Mouse (Mus musculus): ENCODE measurements around the gene Rnf2. TPM values are rescaled to one million over a fixed set of nuclear protein-coding genes. Genes with fewer than 3 reads are reported as not detected.

Gene Rnf2
- polyA plus RNA-seq, 1 experiment = 10.2 TPM

DNA sequence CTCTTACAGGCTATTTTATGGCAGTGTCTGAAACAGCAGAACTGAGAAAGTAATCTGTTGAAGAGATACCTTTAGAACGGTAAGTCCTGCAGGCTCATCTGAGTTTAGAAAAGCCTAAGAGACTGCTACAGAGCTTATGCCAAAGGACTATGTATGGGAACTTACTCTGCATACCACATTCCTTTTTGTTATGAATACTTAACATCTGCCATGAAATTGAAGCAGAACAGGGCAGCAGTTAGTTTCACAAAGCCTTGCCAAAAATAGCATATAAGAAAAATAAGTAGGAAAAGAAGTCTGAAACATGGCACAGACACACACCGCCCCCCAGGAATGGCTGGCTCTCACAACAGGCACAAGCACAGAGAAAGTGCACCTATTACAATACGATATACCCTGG lies 90.9 kb downstream of the Rnf2 start:
- TF ChIP-seq GATA1 (IDR thresholded peaks at IDR 0.05; ENCODE audit: borderline replicate concordance, low read length) (no peak), FLI1 (IDR thresholded peaks at IDR 0.05; ENCODE audit: low read length) (no peak)
- no peak overlapping the region for H3K4me3 ChIP-seq (replicated peaks)

More for the DNA sequence above, 90.9 kb downstream of the Rnf2 start:
- H3K27me3 ChIP-seq (replicated peaks) = no peaks in the 10 kb centered on the region
- H3K9me3 ChIP-seq = no peaks in the 10 kb centered on the region
- peaks cover 66% of the 10 kb centered on the region for H3K36me3 ChIP-seq (replicated peaks; ENCODE audit: low read length)
- peaks cover 10% of the 10 kb centered on the region; the same call in 1 of the 2 replicates for H3K4me1 ChIP-seq

Other genes starting within 250 kb of the Rnf2 start
- gene Ivns1abp, start 156.5 kb downstream of the Rnf2 start, polyA plus RNA-seq (2012; ENCODE audit: insufficient read depth, low replicate concordance) = 7.6 and 8.7 TPM in 2 replicates
- gene Swt1, start 72.5 kb downstream of the Rnf2 start, polyA plus RNA-seq (2012; ENCODE audit: insufficient read depth, low replicate concordance) = 0.76 and 0.89 TPM in 2 replicates
- gene Trmt1l, start 72.4 kb downstream of the Rnf2 start, polyA plus RNA-seq (2012; ENCODE audit: insufficient read depth, low replicate concordance) = 5.1 and 5.8 TPM in 2 replicates
- 0.41 and 1.0 TPM in 2 replicates for gene Fam129a, start 70.2 kb upstream of the Rnf2 start, polyA plus RNA-seq (2012; ENCODE audit: insufficient read depth, low replicate concordance)